Mouse (Mus musculus): Measurements from ENCODE around the gene Fam89a. TPM values are rescaled to one million over a fixed set of nuclear protein-coding genes. Genes with fewer than 3 reads are reported as not detected.

The Fam89a gene
- not detected in 2 replicates for polyA plus RNA-seq (2011; ENCODE audit: insufficient read depth, insufficient read length, low replicate concordance, missing spikeins)

DNA sequence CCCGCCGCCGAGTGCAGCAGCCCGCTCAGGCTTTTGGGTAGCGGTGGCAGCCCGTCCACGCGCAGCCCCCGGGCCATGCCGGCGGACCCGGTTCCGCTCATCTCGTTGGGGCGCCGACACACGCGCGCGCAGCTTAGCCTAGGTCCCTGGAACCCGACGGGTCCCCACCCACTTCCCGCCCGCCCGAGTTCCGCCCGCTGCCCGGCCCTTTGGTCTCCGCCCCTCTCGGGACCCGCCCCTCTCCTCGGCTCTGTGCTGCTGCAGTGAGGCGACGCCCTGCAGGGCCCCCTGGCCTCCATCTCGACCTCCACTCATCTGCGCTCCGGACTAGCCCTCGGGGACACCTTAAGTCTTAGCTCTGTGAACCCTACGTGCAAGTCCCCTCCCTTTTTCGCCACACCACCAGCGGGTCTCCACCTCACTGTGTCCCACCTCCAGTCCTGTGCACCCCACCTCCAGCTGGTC, at the start of gene Fam89a:
Fam89a (minus strand) TSS at position 124 of the 465 bp plus-strand sequence.
- TF ChIP-seq POLR2A (IDR thresholded peaks at IDR 0.05; ENCODE audit: borderline replicate concordance, control insufficient read depth, low read depth, low read length) (no peak), CTCF (IDR thresholded peaks at IDR 0.05; ENCODE audit: control insufficient read depth, insufficient read depth, low read length) (no peak)
- Histone ChIP-seq H3K4me3 (replicated peaks; ENCODE audit: control insufficient read depth, low read depth, low read length) (peak within 1 kb of the TSS; percentile 40), H3K4me1 (ENCODE audit: control insufficient read depth, insufficient read depth, low read length) (no peaks in the 10 kb centered on the region), H3K27ac (ENCODE audit: control insufficient read depth, insufficient read depth, low read depth, low read length, poor library complexity) (no peak within 1 kb of the TSS; the same call in 1 of the 2 replicates)
- 1% methylated on average over 33 of the region's 41 CpGs for WGBS

GRCm38 (mm10) chr8:124800542-124800941, 48.9 kb upstream of the Fam89a start:
- H3K27ac ChIP-seq (ENCODE audit: control insufficient read depth, insufficient read depth, low read depth, low read length, poor library complexity) = no peak overlapping the region
- TF ChIP-seq CTCF (IDR thresholded peaks at IDR 0.05; ENCODE audit: control insufficient read depth, insufficient read depth, low read length) (no peak), POLR2A (IDR thresholded peaks at IDR 0.05; ENCODE audit: borderline replicate concordance, control insufficient read depth, low read depth, low read length) (no peak)
- H3K4me3 ChIP-seq (replicated peaks; ENCODE audit: control insufficient read depth, low read depth, low read length) = no peak overlapping the region
- whole genome bisulfite sequencing = 41% methylated on average over 11 of the region's 11 CpGs
- H3K4me1 ChIP-seq (ENCODE audit: control insufficient read depth, insufficient read depth, low read length) = no peaks in the 10 kb centered on the region

GRCm38 (mm10) chr8:124795781-124796488, 44.3 kb upstream of the Fam89a start:
- Histone ChIP-seq H3K4me3 (replicated peaks; ENCODE audit: control insufficient read depth, low read depth, low read length) (no peak overlapping the region), H3K4me1 (ENCODE audit: control insufficient read depth, insufficient read depth, low read length) (no peaks in the 10 kb centered on the region; the same call in 1 of the 2 replicates), H3K27ac (ENCODE audit: control insufficient read depth, insufficient read depth, low read depth, low read length, poor library complexity) (no peak overlapping the region)
- 49% methylated on average over 8 of the region's 8 CpGs for whole genome bisulfite sequencing
- TF ChIP-seq POLR2A (IDR thresholded peaks at IDR 0.05; ENCODE audit: borderline replicate concordance, control insufficient read depth, low read depth, low read length) (no peak), CTCF (IDR thresholded peaks at IDR 0.05; ENCODE audit: control insufficient read depth, insufficient read depth, low read length) (no peak)

- TF ChIP-seq POLR2A (IDR thresholded peaks at IDR 0.05; ENCODE audit: borderline replicate concordance, control insufficient read depth, low read depth, low read length) = no peak; the same call in 1 of the 2 replicates
- no peak for TF ChIP-seq CTCF (IDR thresholded peaks at IDR 0.05; ENCODE audit: control insufficient read depth, insufficient read depth, low read length)
- WGBS = under 1% methylated on average over 25 of the region's 25 CpGs
- no peak overlapping the region for H3K27ac ChIP-seq (ENCODE audit: control insufficient read depth, insufficient read depth, low read depth, low read length, poor library complexity)
- H3K4me3 ChIP-seq (replicated peaks; ENCODE audit: control insufficient read depth, low read depth, low read length) = no peak overlapping the region
- no peaks in the 10 kb centered on the region; the same call in 1 of the 2 replicates for H3K4me1 ChIP-seq (ENCODE audit: control insufficient read depth, insufficient read depth, low read length)
These were observed 42.8 kb upstream of the Fam89a start for GRCm38 (mm10) chr8:124794486-124794780.

- H3K4me3 ChIP-seq (replicated peaks; ENCODE audit: control insufficient read depth, low read depth, low read length) = no peak overlapping the region
- WGBS = 3% methylated on average over 81 of the region's 81 CpGs
- H3K4me1 ChIP-seq (ENCODE audit: control insufficient read depth, insufficient read depth, low read length) = no peaks in the 10 kb centered on the region; the same call in 1 of the 2 replicates
- no peak overlapping the region; the same call in 1 of the 2 replicates for H3K27ac ChIP-seq (ENCODE audit: control insufficient read depth, insufficient read depth, low read depth, low read length, poor library complexity)
- TF ChIP-seq CTCF (IDR thresholded peaks at IDR 0.05; ENCODE audit: control insufficient read depth, insufficient read depth, low read length) (no peak), POLR2A (IDR thresholded peaks at IDR 0.05; ENCODE audit: borderline replicate concordance, control insufficient read depth, low read depth, low read length) (no peak)
These were observed 42.2 kb upstream of the Fam89a start for GRCm38 (mm10) chr8:124793661-124794485.

GRCm38 (mm10) chr8:124793172-124793651, 41.6 kb upstream of the Fam89a start:
- H3K4me3 ChIP-seq (replicated peaks; ENCODE audit: control insufficient read depth, low read depth, low read length) = no peak overlapping the region
- WGBS = 3% methylated on average over 40 of the region's 51 CpGs
- TF ChIP-seq CTCF (IDR thresholded peaks at IDR 0.05; ENCODE audit: control insufficient read depth, insufficient read depth, low read length) (no peak), POLR2A (IDR thresholded peaks at IDR 0.05; ENCODE audit: borderline replicate concordance, control insufficient read depth, low read depth, low read length) (no peak)
- H3K27ac ChIP-seq (ENCODE audit: control insufficient read depth, insufficient read depth, low read depth, low read length, poor library complexity) = no peak overlapping the region; the same call in 1 of the 2 replicates
- no peaks in the 10 kb centered on the region; the same call in 1 of the 2 replicates for H3K4me1 ChIP-seq (ENCODE audit: control insufficient read depth, insufficient read depth, low read length)

DNA sequence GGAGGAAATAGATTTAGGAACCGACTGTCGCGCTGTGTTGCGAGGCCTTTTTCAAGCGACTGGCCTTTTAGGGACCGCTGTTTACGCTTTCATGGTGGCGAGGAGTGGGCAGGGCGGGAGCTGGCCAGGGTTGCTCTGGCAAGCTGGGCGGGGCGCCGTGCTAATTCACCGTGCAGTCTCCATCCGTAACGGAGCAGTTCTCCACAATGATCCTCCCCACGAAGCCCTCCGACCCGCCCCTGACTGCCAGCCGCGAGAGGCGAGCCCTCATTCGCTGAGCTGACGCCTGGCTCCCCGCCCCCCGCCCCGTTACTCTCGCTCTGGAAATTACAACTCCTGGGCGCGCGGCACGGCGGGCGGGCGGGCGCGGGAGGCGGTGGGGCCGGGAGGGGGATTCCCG, 41.1 kb upstream of the Fam89a start, which contains the start of gene Trim67:
Trim67 (plus strand) TSS at position 385 of the 400 bp plus-strand sequence.
- no peak within 1 kb of the TSS; the same call in 1 of the 2 replicates for H3K27ac ChIP-seq (ENCODE audit: control insufficient read depth, insufficient read depth, low read depth, low read length, poor library complexity)
- no peaks in the 10 kb centered on the region; the same call in 1 of the 2 replicates for H3K4me1 ChIP-seq (ENCODE audit: control insufficient read depth, insufficient read depth, low read length)
- 1% methylated on average over 39 of the region's 39 CpGs for WGBS
- TF ChIP-seq POLR2A (IDR thresholded peaks at IDR 0.05; ENCODE audit: borderline replicate concordance, control insufficient read depth, low read depth, low read length) (no peak), CTCF (IDR thresholded peaks at IDR 0.05; ENCODE audit: control insufficient read depth, insufficient read depth, low read length) (no peak)
- H3K4me3 ChIP-seq (replicated peaks; ENCODE audit: control insufficient read depth, low read depth, low read length) = no peak within 1 kb of the TSS

- Histone ChIP-seq H3K4me1 (ENCODE audit: control insufficient read depth, insufficient read depth, low read length) (no peaks in the 10 kb centered on the region; the same call in 1 of the 2 replicates), H3K27ac (ENCODE audit: control insufficient read depth, insufficient read depth, low read depth, low read length, poor library complexity) (no peak overlapping the region), H3K4me3 (replicated peaks; ENCODE audit: control insufficient read depth, low read depth, low read length) (no peak overlapping the region)
- TF ChIP-seq POLR2A (IDR thresholded peaks at IDR 0.05; ENCODE audit: borderline replicate concordance, control insufficient read depth, low read depth, low read length) = no peak
- TF ChIP-seq CTCF (IDR thresholded peaks at IDR 0.05; ENCODE audit: control insufficient read depth, insufficient read depth, low read length) = no peak
- WGBS = 2% methylated on average over 32 of the region's 32 CpGs
These were observed 40.6 kb upstream of the Fam89a start for GRCm38 (mm10) chr8:124792186-124792585.
